In the genomic region with DNA sequence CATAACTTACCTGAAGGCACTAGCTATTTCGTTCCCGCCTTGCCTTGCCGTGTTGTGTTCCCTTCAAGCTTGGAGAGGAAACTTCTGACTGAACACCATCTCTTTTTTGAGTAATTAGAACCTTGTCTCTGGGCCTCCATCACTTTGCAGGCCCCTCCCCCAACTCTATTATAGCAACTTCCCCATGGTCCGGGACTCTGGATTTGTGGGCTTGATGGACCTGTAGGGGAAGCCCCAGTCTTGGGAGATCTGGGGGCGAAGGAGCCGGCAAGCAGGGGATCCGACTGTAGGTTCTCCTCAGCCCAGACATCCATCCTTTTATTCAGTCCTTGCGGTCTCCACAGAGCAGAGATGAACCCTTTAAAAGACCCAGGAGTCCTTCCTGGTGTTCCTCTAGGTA, we compare ENCODE assay signal across 8 mouse cellular contexts. TPM values are rescaled to one million over a fixed set of nuclear protein-coding genes. Genes with fewer than 3 reads are reported as not detected.
DNase-seq lines count a peak whose midpoint lies in the region; ATAC-seq and TF ChIP-seq lines count a peak whose summit lies in the region.

No protein-coding gene starts in this region.

- peak overlapping the region; percentile 80 for H3K4me3 ChIP-seq in gastrocnemius, adult 2 months
- H3K4me3 ChIP-seq in C2C12 (ENCODE audit: insufficient read depth, poor library complexity, severe bottlenecking): peak overlapping the region; percentile 51
- H3K4me3 ChIP-seq in liver, postnatal 0 days (ENCODE audit: low read depth, low read length): peak overlapping the region; percentile 57

- peak; percentile 31 for ATAC-seq in granulocyte monocyte progenitor cell, adult 5-6 weeks (replicated peaks; ENCODE audit: poor library complexity, severe bottlenecking)
- no peak for ATAC-seq in liver, postnatal 0 days
- ATAC-seq in CD4-positive, CD25-positive, alpha-beta regulatory T cell, adult 4 months: no peak

- H3K9ac ChIP-seq in liver, postnatal 0 days (replicated peaks): no peak overlapping the region; the same call in 1 of the 2 replicates

- no peak for TF ChIP-seq CTCF in gastrocnemius, adult 2 months (IDR thresholded peaks at IDR 0.05)
- TF ChIP-seq CTCF in C2C12 (IDR thresholded peaks at IDR 0.05; ENCODE audit: control insufficient read depth, insufficient read depth, insufficient read length): no peak
- no peak for TF ChIP-seq CTCF in liver, postnatal 0 days (IDR thresholded peaks at IDR 0.05; ENCODE audit: low read depth)

- whole genome bisulfite sequencing in liver, postnatal 0 days (ENCODE audit: insufficient replicate concordance): 25% methylated on average over 8 of the region's 8 CpGs

- no peak overlapping the region for H3ac ChIP-seq in C2C12 (ENCODE audit: control insufficient read depth, insufficient read length, low read depth)

- peaks cover 17% of the 10 kb centered on the region for H3K4me1 ChIP-seq in liver, postnatal 0 days (ENCODE audit: insufficient read depth)

- H3K9me3 ChIP-seq in liver, postnatal 0 days (ENCODE audit: low read length): no peaks in the 10 kb centered on the region

- no peak for DNase-seq in gastrocnemius, adult 2 months
- no peak for DNase-seq in gastrocnemius, postnatal 25 days
- DNase-seq in liver, postnatal 0 days: no peak
- no peak for DNase-seq in embryo, embryonic 10 days (ENCODE audit: low spot score)
- DNase-seq in frontal cortex, postnatal 25 days (ENCODE audit: low spot score in 2 of 2): no peak

- H3K27me3 ChIP-seq in C2C12 (ENCODE audit: control insufficient read depth, insufficient read depth, insufficient read length): no peaks in the 10 kb centered on the region
- no peaks in the 10 kb centered on the region; the same call in 1 of the 2 replicates for H3K27me3 ChIP-seq in liver, postnatal 0 days (ENCODE audit: insufficient read depth, low read length)

- H3K36me3 ChIP-seq in C2C12 (ENCODE audit: control insufficient read depth, insufficient read depth): no peaks in the 10 kb centered on the region
- H3K36me3 ChIP-seq in liver, postnatal 0 days (replicated peaks; ENCODE audit: insufficient read depth, low read length): no peaks in the 10 kb centered on the region

- intact Hi-C loops in gastrocnemius, adult 2 months (cut with DNase I): no loop called here

- TF ChIP-seq EP300 in liver, postnatal 0 days (IDR thresholded peaks at IDR 0.05; ENCODE audit: low read depth): no peak

- peak overlapping the region; percentile 85 for H3K27ac ChIP-seq in gastrocnemius, adult 2 months
- 0 out of 2 replicates have a peak overlapping the region, but pooled peaks have one; percentile 6 for H3K27ac ChIP-seq in liver, postnatal 0 days (ENCODE audit: low read depth)

- H3K79me3 ChIP-seq in C2C12 (ENCODE audit: low read depth): peaks cover 25% of the 10 kb centered on the region

- H3K79me2 ChIP-seq in C2C12 (ENCODE audit: control insufficient read depth, insufficient read depth): peaks cover 50% of the 10 kb centered on the region

- peak overlapping the region; percentile 91 for H3K4me2 ChIP-seq in liver, postnatal 0 days (ENCODE audit: low read depth, low read length)

TF ChIP-seq in C2C12, 6 proteins besides CTCF, POLR2A, EP300 and RAD21:
- TF ChIP-seq CEBPB (IDR thresholded peaks at IDR 0.05; ENCODE audit: low read depth): no peak
- TF ChIP-seq USF1 (IDR thresholded peaks at IDR 0.05; ENCODE audit: low read depth): no peak
- TF ChIP-seq MYOD1 (IDR thresholded peaks at IDR 0.05; ENCODE audit: control insufficient read depth, insufficient read length, low read depth): no peak
- no peak for TF ChIP-seq MAX (IDR thresholded peaks at IDR 0.05)
- TF ChIP-seq FOSL1 (IDR thresholded peaks at IDR 0.05; ENCODE audit: insufficient read depth, low read length, poor library complexity, severe bottlenecking): no peak
- no peak for TF ChIP-seq MYOG (IDR thresholded peaks at IDR 0.05; ENCODE audit: control insufficient read depth, extremely low read depth, insufficient read length)
TF ChIP-seq in C2C12: peak in this region for 0.

RNA-seq across cellular contexts. Expression of gene Gsn, which starts 0.8 kb away (rescaled TPM):
- 100 to 1,000 TPM; 676 to 777 TPM for total RNA-seq in gastrocnemius, adult 2 months (2021)
- total RNA-seq in gastrocnemius, postnatal 25 days (2021): 100 to 1,000 TPM; 345 to 440 TPM
- polyA plus RNA-seq in C2C12 (2012; fragmentation: generic; extraction: Trizol): 166 TPM
- total RNA-seq in granulocyte monocyte progenitor cell, adult 5-6 weeks (2014; fragmentation: Nextera tagmentation): 3.7 and 7.8 TPM in 2 replicates
- 8.4 and 10.0 TPM in 2 replicates for total RNA-seq in granulocyte monocyte progenitor cell, adult 5-6 weeks (2017)
- polyA plus RNA-seq in liver, postnatal 0 days (2015; fragmentation: Nextera tagmentation; extraction: Ambion mirVana): 56.1 and 59.7 TPM in 2 replicates
- polyA plus RNA-seq in CD4-positive, CD25-positive, alpha-beta regulatory T cell, adult 4 months (2017; shearing (Covaris generic)): 10 to 100 TPM; 27.3 to 33.1 TPM

RNA-seq across cellular contexts. Expression of gene Rab14, which starts 56.0 kb away (rescaled TPM):
- total RNA-seq in gastrocnemius, adult 2 months (2021): 10 to 100 TPM; 87.9 to 91.5 TPM
- 10 to 100 TPM; 79.3 to 81.6 TPM for total RNA-seq in gastrocnemius, postnatal 25 days (2021)
- 47.9 TPM for polyA plus RNA-seq in C2C12 (2012; fragmentation: generic; extraction: Trizol)
- 102 and 118 TPM in 2 replicates for total RNA-seq in granulocyte monocyte progenitor cell, adult 5-6 weeks (2014; fragmentation: Nextera tagmentation)
- 102 and 136 TPM in 2 replicates for total RNA-seq in granulocyte monocyte progenitor cell, adult 5-6 weeks (2017)
- polyA plus RNA-seq in liver, postnatal 0 days (2015; fragmentation: Nextera tagmentation; extraction: Ambion mirVana): 208 and 217 TPM in 2 replicates
- 100 to 1,000 TPM in 1 of 2 experiments, 10 to 100 TPM in 1; 86.1 to 124 TPM for polyA plus RNA-seq in CD4-positive, CD25-positive, alpha-beta regulatory T cell, adult 4 months (2017; shearing (Covaris generic))

Comparison
In these comparisons a context has a peak if more than half of its experiments do, and no peak if none do; other contexts are left out.
1. RNA of gene Gsn, which starts 0.8 kb away (total RNA-seq): 676 to 777 TPM in gastrocnemius, adult 2 months and 345 to 440 TPM in gastrocnemius, postnatal 25 days; 3.7 to 10.0 TPM in granulocyte monocyte progenitor cell, adult 5-6 weeks; every median in the first group is over 10 times any median in the second.
2. Peak in every context shown above with its lines, with median percentiles within 50 percentile points of each other: H3K4me3 ChIP-seq.